Mouse (Mus musculus) liver, embryonic 16.5 days (tissue): ENCODE data around the gene AW551984. TPM values are rescaled to one million over a fixed set of nuclear protein-coding genes. Genes with fewer than 3 reads are reported as not detected.

Experiments
- ATAC-seq: fragments of 200-750 bp; cut with Nextera tagmentation; 2 replicates; pipeline ENCODE4 v1.8.0; 2017; ENCODE audit warnings: low read depth, mild to moderate bottlenecking, moderate number of reproducible peaks, moderate library complexity
- H3K27ac ChIP-seq: fragments of 300-500 bp; sonication (generic); 2 replicates; pipeline ENCODE4 v1.5.1; 2014; ENCODE audit warnings: mild to moderate bottlenecking, low read length
- H3K27me3 ChIP-seq: fragments of 300-500 bp; sonication (generic); 2 replicates; pipeline ENCODE4 v1.6.1; 2014; ENCODE audit warnings: low read depth, low read length, mixed read lengths; ENCODE audit not compliant: control insufficient read depth, insufficient read depth
- H3K36me3 ChIP-seq: fragments of 300-500 bp; sonication (generic); 2 replicates; pipeline ENCODE4 v1.6.1; 2014; ENCODE audit warnings: mild to moderate bottlenecking; ENCODE audit not compliant: control insufficient read depth, insufficient read depth
- H3K4me1 ChIP-seq: fragments of 300-500 bp; sonication (generic); 2 replicates; pipeline ENCODE4 v1.6.1; 2014; ENCODE audit warnings: low read depth, low read length, mixed read lengths; ENCODE audit not compliant: control insufficient read depth
- H3K4me2 ChIP-seq: fragments of 300-500 bp; sonication (generic); 2 replicates; pipeline ENCODE4 v1.6.1; 2014; ENCODE audit warnings: low read depth, low read length, mixed read lengths
- H3K4me3 ChIP-seq: fragments of 300-500 bp; sonication (generic); 2 replicates; pipeline ENCODE4 v1.5.1; 2014; ENCODE audit warnings: low read depth, mild to moderate bottlenecking, low read length
- H3K9ac ChIP-seq: fragments of 300-500 bp; sonication (generic); 2 replicates; pipeline ENCODE4 v1.6.1; 2014; ENCODE audit warnings: low read depth, low read length
- H3K9me3 ChIP-seq: fragments of 300-500 bp; sonication (generic); replicated peaks from 2 replicates; pipeline ENCODE4 v1.6.1; 2016; ENCODE audit warnings: low read length; ENCODE audit not compliant: control insufficient read depth
- WGBS: fragments of 180-500 bp; shearing (Covaris S2); extraction: QIAGEN DNeasy Blood & Tissue Kit; methylation state at CpG from one replicate; pipeline ENCODE4 v1.1.7; 2014; ENCODE audit not compliant: insufficient replicate concordance; 5-methylcytosine and 5-hydroxymethylcytosine counted together
- polyA plus RNA-seq: library from polyadenylated mRNA; unstranded; fragments of >200 nt; fragmentation: Nextera tagmentation; extraction: Ambion mirVana; gene quantifications from 2 replicates; pipeline ENCODE4 v1.2.1, GENCODE M21; 2015

AW551984 gene
- polyA plus RNA-seq, 1 experiment from 2014 or later, result 4.1 TPM

- Histone ChIP-seq H3K36me3 (no peaks in the 10 kb centered on the region), H3K4me2 (no peak within 1 kb of the TSS), H3K9me3 (no peaks in the 10 kb centered on the region), H3K9ac (no peak within 1 kb of the TSS), H3K4me1 (no peaks in the 10 kb centered on the region), H3K27me3 (no peaks in the 10 kb centered on the region), H3K4me3 (no peak within 1 kb of the TSS), H3K27ac (no peak within 1 kb of the TSS)
- 53% methylated on average over 3 of the region's 3 CpGs for WGBS
- ATAC-seq, result no peak
These were observed 6.2 kb upstream of the AW551984 start, which contains the start of gene Olfr148 for GRCm38 (mm10) chr9:39610355-39610754. Gene Olfr148, plus strand, starts transcription at chr9:39610655.

- Histone ChIP-seq H3K4me1 (no peaks in the 10 kb centered on the region), H3K36me3 (no peaks in the 10 kb centered on the region), H3K9me3 (no peaks in the 10 kb centered on the region), H3K27ac (no peak overlapping the region), H3K27me3 (no peaks in the 10 kb centered on the region; the same call in 1 of the 2 replicates), H3K4me2 (no peak overlapping the region), H3K9ac (no peak overlapping the region), H3K4me3 (no peak overlapping the region)
- no peak for ATAC-seq
These were observed 4.3 kb upstream of the AW551984 start for GRCm38 (mm10) chr9:39608497-39608896.

GRCm38 (mm10) chr9:39603333-39603845, 814 bp downstream of the AW551984 start:
- no peaks in the 10 kb centered on the region for H3K9me3 ChIP-seq

GRCm38 (mm10) chr9:39602536-39603332, 1.5 kb downstream of the AW551984 start:
- Histone ChIP-seq H3K27ac (no peak overlapping the region), H3K9ac (no peak overlapping the region)

More at GRCm38 (mm10) chr9:39603333-39603845, 814 bp downstream of the AW551984 start:
- Histone ChIP-seq H3K27me3 (no peaks in the 10 kb centered on the region; the same call in 1 of the 2 replicates), H3K4me1 (no peaks in the 10 kb centered on the region), H3K36me3 (no peaks in the 10 kb centered on the region), H3K4me3 (no peak overlapping the region), H3K4me2 (no peak overlapping the region), H3K9ac (no peak overlapping the region), H3K27ac (no peak overlapping the region)
- ATAC-seq, result no peak
- 3% methylated on average over 9 of the region's 9 CpGs for WGBS

GRCm38 (mm10) chr9:39577050-39577449, 27.2 kb downstream of the AW551984 start:
- Histone ChIP-seq H3K4me2 (no peak overlapping the region), H3K9me3 (no peaks in the 10 kb centered on the region), H3K9ac (no peak overlapping the region), H3K4me1 (no peaks in the 10 kb centered on the region), H3K4me3 (no peak overlapping the region), H3K27ac (no peak overlapping the region), H3K36me3 (no peaks in the 10 kb centered on the region), H3K27me3 (no peaks in the 10 kb centered on the region)
- ATAC-seq, result no peak
- 64% methylated on average over 5 of the region's 5 CpGs for WGBS

More at GRCm38 (mm10) chr9:39602536-39603332, 1.5 kb downstream of the AW551984 start:
- H3K4me2 ChIP-seq, result no peak overlapping the region
- H3K4me1 ChIP-seq, result no peaks in the 10 kb centered on the region
- H3K4me3 ChIP-seq, result no peak overlapping the region
- H3K36me3 ChIP-seq, result no peaks in the 10 kb centered on the region
- H3K27me3 ChIP-seq, result no peaks in the 10 kb centered on the region; the same call in 1 of the 2 replicates
- no peak for ATAC-seq
- WGBS, result 3% methylated on average over 19 of the region's 19 CpGs
- H3K9me3 ChIP-seq, result no peaks in the 10 kb centered on the region

- no peak within 1 kb of the TSS for H3K4me3 ChIP-seq
- H3K4me1 ChIP-seq, result no peaks in the 10 kb centered on the region
- WGBS, result 56% methylated on average over 3 of the region's 3 CpGs
- no peaks in the 10 kb centered on the region for H3K27me3 ChIP-seq
- no peak for ATAC-seq
- H3K4me2 ChIP-seq, result no peak within 1 kb of the TSS
- no peak within 1 kb of the TSS for H3K27ac ChIP-seq
- H3K9me3 ChIP-seq, result no peaks in the 10 kb centered on the region
- no peak within 1 kb of the TSS for H3K9ac ChIP-seq
- H3K36me3 ChIP-seq, result no peaks in the 10 kb centered on the region
These were observed 28.7 kb downstream of the AW551984 start, which contains the start of gene Olfr959 for GRCm38 (mm10) chr9:39575469-39575868. Gene Olfr959, minus strand, starts transcription at chr9:39575569.

GRCm38 (mm10) chr9:39558349-39558647, 45.9 kb downstream of the AW551984 start:
- ATAC-seq, result no peak
- Histone ChIP-seq H3K4me3 (no peak overlapping the region), H3K9me3 (no peaks in the 10 kb centered on the region), H3K4me1 (no peaks in the 10 kb centered on the region), H3K36me3 (no peaks in the 10 kb centered on the region), H3K4me2 (no peak overlapping the region), H3K9ac (no peak overlapping the region), H3K27me3 (no peaks in the 10 kb centered on the region), H3K27ac (no peak overlapping the region)

- no peaks in the 10 kb centered on the region for H3K9me3 ChIP-seq
- ATAC-seq, result no peak
- no peak overlapping the region for H3K9ac ChIP-seq
- WGBS, result 35% methylated on average over 3 of the region's 3 CpGs
- no peak overlapping the region for H3K27ac ChIP-seq
- no peaks in the 10 kb centered on the region for H3K4me1 ChIP-seq
- H3K36me3 ChIP-seq, result no peaks in the 10 kb centered on the region
- H3K4me2 ChIP-seq, result no peak overlapping the region
- H3K27me3 ChIP-seq, result no peaks in the 10 kb centered on the region
- H3K4me3 ChIP-seq, result no peak overlapping the region
These were observed 46.5 kb downstream of the AW551984 start for GRCm38 (mm10) chr9:39557529-39558348.

GRCm38 (mm10) chr9:39553946-39554345, 50.3 kb downstream of the AW551984 start, which contains the start of gene Olfr958:
Gene Olfr958, minus strand, starts transcription at chr9:39554054.
- Histone ChIP-seq H3K4me1 (no peaks in the 10 kb centered on the region), H3K36me3 (no peaks in the 10 kb centered on the region), H3K27ac (no peak within 1 kb of the TSS), H3K4me3 (no peak within 1 kb of the TSS), H3K27me3 (no peaks in the 10 kb centered on the region), H3K9me3 (no peaks in the 10 kb centered on the region), H3K9ac (no peak within 1 kb of the TSS), H3K4me2 (no peak within 1 kb of the TSS)
- 52% methylated on average over 2 of the region's 2 CpGs for WGBS
- ATAC-seq, result no peak
